Mouse (Mus musculus) bone marrow, adult 2 months (tissue): ENCODE data around the gene Bmp4.

Experiments used
- CTCF ChIP-seq: fragments of 200-500 bp; IDR thresholded peaks from 2 replicates; pipeline ENCODE4 v1.5.1; 2011; ENCODE audit warnings: low read length, control low read depth; ENCODE audit not compliant: control insufficient read depth, insufficient read depth
- POLR2A ChIP-seq: fragments of 200-500 bp; IDR thresholded peaks from 2 replicates; pipeline ENCODE4 v1.6.1; 2011; ENCODE audit warnings: low read depth, mild to moderate bottlenecking, control low read depth, low read length, borderline replicate concordance; ENCODE audit not compliant: control insufficient read depth

GRCm38 (mm10) chr14:46375796-46376195, 14.7 kb downstream of the Bmp4 start:
- TF ChIP-seq CTCF (no peak), POLR2A (no peak)
